Mouse (Mus musculus) stomach, postnatal 0 days (tissue): ENCODE measurements around the gene Tle2.

Source experiments
- CTCF ChIP-seq: IDR thresholded peaks from 2 replicates; pipeline ENCODE4 v1.5.1; 2016; ENCODE audit warnings: antibody characterized with exemption, low read depth, mild to moderate bottlenecking, moderate library complexity
- EP300 ChIP-seq: optimal IDR thresholded peaks from 2 replicates; pipeline ENCODE3; 2016; ENCODE audit warnings: antibody characterized with exemption

DNA sequence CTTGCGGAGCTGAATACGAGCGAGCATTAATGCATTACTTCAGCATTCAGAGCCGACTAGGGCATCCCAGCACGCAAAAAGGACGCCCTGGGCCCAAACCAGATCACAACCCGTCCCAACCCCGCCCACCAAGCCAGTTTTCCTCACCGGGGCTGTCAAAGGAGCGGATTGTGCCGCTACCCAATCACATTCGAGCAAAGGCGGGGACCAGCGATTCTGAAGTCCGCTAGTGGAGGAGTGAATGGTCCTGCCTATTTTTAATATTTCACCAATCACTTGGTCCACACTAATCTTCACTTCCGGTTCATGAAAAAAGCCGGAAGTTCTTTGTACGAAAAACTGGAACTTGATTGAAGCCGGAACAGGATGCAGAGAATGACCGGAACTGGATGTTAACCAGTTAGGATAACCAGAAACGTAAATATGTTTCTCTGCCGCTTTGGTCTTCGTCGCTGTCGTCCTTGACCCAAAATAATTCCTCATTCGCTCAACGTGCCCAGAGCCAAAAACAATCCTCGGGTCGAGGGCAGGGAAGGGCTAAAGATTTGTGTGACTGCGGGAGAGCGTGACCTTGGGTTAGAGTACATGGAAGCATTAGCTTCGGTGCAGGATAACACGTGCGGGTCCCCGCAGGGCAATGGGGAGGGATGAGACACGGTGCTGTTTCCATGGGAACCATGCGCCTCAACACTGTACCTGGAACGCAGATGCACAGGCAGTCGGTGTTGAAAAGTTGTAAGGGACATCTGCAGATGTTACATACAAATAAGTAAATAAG, 31.8 kb downstream of the Tle2 start, which contains the start of gene BC025920:
- no peak for TF ChIP-seq CTCF
- TF ChIP-seq EP300: no peak
